In genomic region chrX:36902321-36903114, GRCm38 (mm10) we compare ENCODE assay signal across 8 mouse cellular contexts. TPM values are rescaled to one million over a fixed set of nuclear protein-coding genes. Genes with fewer than 3 reads are reported as not detected.
A peak's percentile ranks its signal among the peaks of the same experiment; 100 is the strongest.
DNase-seq lines count a peak whose midpoint lies in the region; ATAC-seq lines count a peak whose summit lies in the region.

Nkrf (minus strand) TSS chrX:36902899.

- H3K9ac ChIP-seq in forebrain, embryonic 12.5 days = peak within 1 kb of the TSS; percentile 68
- peak within 1 kb of the TSS; percentile 68 for H3K9ac ChIP-seq in hindbrain, embryonic 15.5 days
- H3K9ac ChIP-seq in midbrain, embryonic 15.5 days = peak within 1 kb of the TSS; percentile 69
- peak within 1 kb of the TSS; percentile 75 for H3K9ac ChIP-seq in stomach, embryonic 16.5 days (ENCODE audit: low read length)

- ATAC-seq in forebrain, embryonic 12.5 days (ENCODE audit: low FRiP score) = peak; percentile 81
- peak; percentile 76 for ATAC-seq in hindbrain, embryonic 15.5 days (ENCODE audit: low FRiP score, low read depth)
- peak; percentile 83 for ATAC-seq in midbrain, embryonic 15.5 days (replicated peaks)
- ATAC-seq in stomach, embryonic 16.5 days (ENCODE audit: insufficient read depth, low FRiP score) = peak; percentile 78; the same call in 1 of the 2 replicates

- no peaks in the 10 kb centered on the region for H3K27me3 ChIP-seq in forebrain, embryonic 12.5 days
- H3K27me3 ChIP-seq in hindbrain, embryonic 15.5 days = no peaks in the 10 kb centered on the region
- no peaks in the 10 kb centered on the region for H3K27me3 ChIP-seq in midbrain, embryonic 15.5 days (replicated peaks)
- no peaks in the 10 kb centered on the region for H3K27me3 ChIP-seq in stomach, embryonic 16.5 days (ENCODE audit: control insufficient read depth, insufficient read depth, low read length)

- DNase-seq in kidney, adult 18-20 months = peak; percentile 18
- no peak for DNase-seq in kidney, adult 9 months
- peak; percentile 4 for DNase-seq in c-Kit-negative CD71-positive TER-119-positive erythroid progenitor cells, embryonic 14.5 days (ENCODE audit: low read depth, low spot score)
- DNase-seq in left cerebral cortex, postnatal 4 days = peak; percentile 53

- H3K27ac ChIP-seq in forebrain, embryonic 12.5 days = peak within 1 kb of the TSS; percentile 77
- H3K27ac ChIP-seq in hindbrain, embryonic 15.5 days (replicated peaks) = peak within 1 kb of the TSS; percentile 87
- H3K27ac ChIP-seq in midbrain, embryonic 15.5 days = peak within 1 kb of the TSS; percentile 88
- H3K27ac ChIP-seq in stomach, embryonic 16.5 days (ENCODE audit: low read length) = no peak within 1 kb of the TSS; the same call in 1 of the 2 replicates

- H3K9me3 ChIP-seq in forebrain, embryonic 12.5 days = no peaks in the 10 kb centered on the region
- no peaks in the 10 kb centered on the region for H3K9me3 ChIP-seq in hindbrain, embryonic 15.5 days
- no peaks in the 10 kb centered on the region for H3K9me3 ChIP-seq in midbrain, embryonic 15.5 days
- no peaks in the 10 kb centered on the region for H3K9me3 ChIP-seq in stomach, embryonic 16.5 days (replicated peaks; ENCODE audit: control insufficient read depth, low read length)

- 22% methylated on average over 27 of the region's 47 CpGs for WGBS in forebrain, embryonic 12.5 days
- WGBS in hindbrain, embryonic 15.5 days = 19% methylated on average over 43 of the region's 47 CpGs
- 22% methylated on average over 39 of the region's 47 CpGs for WGBS in midbrain, embryonic 15.5 days
- 17% methylated on average over 30 of the region's 47 CpGs for WGBS in stomach, embryonic 16.5 days

- intact Hi-C loops in left cerebral cortex, postnatal 4 days (cut with DNase I) = loop anchor here (10.0 kb wide), 1 partner anchor 268 kb away; no protein-coding TSS in a partner anchor

- peak within 1 kb of the TSS; percentile 58 for H3K4me3 ChIP-seq in forebrain, embryonic 12.5 days (replicated peaks)
- H3K4me3 ChIP-seq in hindbrain, embryonic 15.5 days = peak within 1 kb of the TSS; percentile 58
- peak within 1 kb of the TSS; percentile 57 for H3K4me3 ChIP-seq in midbrain, embryonic 15.5 days
- peak within 1 kb of the TSS; percentile 60 for H3K4me3 ChIP-seq in stomach, embryonic 16.5 days (replicated peaks; ENCODE audit: low read length)

- H3K4me2 ChIP-seq in forebrain, embryonic 12.5 days = peak within 1 kb of the TSS; percentile 58
- peak within 1 kb of the TSS; percentile 55 for H3K4me2 ChIP-seq in hindbrain, embryonic 15.5 days
- H3K4me2 ChIP-seq in midbrain, embryonic 15.5 days = peak within 1 kb of the TSS; percentile 48
- H3K4me2 ChIP-seq in stomach, embryonic 16.5 days (ENCODE audit: low read depth, low read length) = peak within 1 kb of the TSS; percentile 68

- no peaks in the 10 kb centered on the region for H3K36me3 ChIP-seq in forebrain, embryonic 12.5 days (replicated peaks)
- H3K36me3 ChIP-seq in hindbrain, embryonic 15.5 days = no peaks in the 10 kb centered on the region
- no peaks in the 10 kb centered on the region for H3K36me3 ChIP-seq in midbrain, embryonic 15.5 days (replicated peaks)
- H3K36me3 ChIP-seq in stomach, embryonic 16.5 days (ENCODE audit: control insufficient read depth, insufficient read depth, low read length) = no peaks in the 10 kb centered on the region

- H3K4me1 ChIP-seq in forebrain, embryonic 12.5 days = no peaks in the 10 kb centered on the region
- peaks cover 9% of the 10 kb centered on the region for H3K4me1 ChIP-seq in hindbrain, embryonic 15.5 days (replicated peaks)
- peaks cover 6% of the 10 kb centered on the region; the same call in 1 of the 2 replicates for H3K4me1 ChIP-seq in midbrain, embryonic 15.5 days
- H3K4me1 ChIP-seq in stomach, embryonic 16.5 days (ENCODE audit: control insufficient read depth, insufficient read depth, low read length) = no peaks in the 10 kb centered on the region

RNA-seq across cellular contexts. Expression of gene Nkrf, which starts in this region (rescaled TPM):
- 6.3 and 6.7 TPM in 2 replicates for polyA plus RNA-seq in forebrain, embryonic 12.5 days (2016; fragmentation: Nextera tagmentation; extraction: Ambion mirVana)
- polyA plus RNA-seq in hindbrain, embryonic 15.5 days (2015; fragmentation: Nextera tagmentation; extraction: Ambion mirVana) = 14.8 and 16.1 TPM in 2 replicates
- 10 to 100 TPM; 26.0 to 26.7 TPM for total RNA-seq in left cerebral cortex, postnatal 4 days (2021)
- 16.7 TPM in 2 replicates for polyA plus RNA-seq in midbrain, embryonic 15.5 days (2015; fragmentation: Nextera tagmentation; extraction: Ambion mirVana)
- 1.2 and 1.3 TPM in 2 replicates for polyA plus RNA-seq in stomach, embryonic 16.5 days (2015; fragmentation: Nextera tagmentation; extraction: Ambion mirVana)
